Mouse (Mus musculus): ENCODE measurements around the gene Defb25.
"Not testable (repeated sequence)": the region's sequence is repeated elsewhere in the genome, so short reads cannot be mapped to it uniquely, and the experiment has no call there.

Gene Defb25

DNA sequence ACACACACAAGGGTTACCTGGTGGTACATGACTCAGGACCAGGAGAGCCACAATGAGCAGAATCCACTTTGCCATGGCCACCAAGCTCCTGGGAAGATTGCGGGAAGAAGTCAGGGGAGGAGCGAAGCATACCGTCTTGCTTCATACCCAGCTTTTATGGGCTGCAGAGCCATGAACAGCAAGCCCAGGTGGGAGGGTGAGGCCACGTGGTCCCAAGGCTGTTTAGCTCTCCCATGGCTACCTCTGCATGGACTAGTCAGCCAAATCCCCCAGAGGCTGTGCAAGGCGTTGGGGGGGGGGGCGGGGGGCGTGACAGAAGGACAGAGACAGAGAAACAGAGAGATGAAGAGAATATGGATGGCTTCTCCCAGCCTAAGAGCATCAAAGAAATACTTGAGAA is at the start of gene Defb25:
Defb25 (minus strand) TSS at position 101 of the 400 bp plus-strand sequence.
- DNase-seq (ENCODE audit: low read depth, low spot score) = no peak

DNA sequence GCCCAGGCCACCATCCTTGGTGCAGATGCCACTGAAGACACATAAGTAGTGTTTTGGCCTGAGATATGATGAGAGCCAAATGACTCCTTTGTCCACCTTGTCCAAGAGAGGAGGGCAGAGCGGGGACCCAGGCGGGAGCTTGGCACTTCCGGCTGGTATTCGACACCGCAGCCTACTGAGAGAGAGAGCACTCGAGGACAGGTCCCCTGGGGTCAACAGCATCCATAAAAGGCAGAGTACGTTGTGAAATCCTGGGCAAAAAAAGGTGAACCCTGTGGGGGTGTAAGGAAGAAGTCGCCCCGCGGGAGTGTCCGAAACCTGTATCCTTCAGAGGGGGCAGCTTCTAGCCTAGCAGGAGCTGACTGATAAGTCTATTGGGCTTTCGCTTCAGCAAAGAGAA is 49.3 kb upstream of the Defb25 start:
- no peak for DNase-seq (ENCODE audit: low read depth, low spot score)

DNA sequence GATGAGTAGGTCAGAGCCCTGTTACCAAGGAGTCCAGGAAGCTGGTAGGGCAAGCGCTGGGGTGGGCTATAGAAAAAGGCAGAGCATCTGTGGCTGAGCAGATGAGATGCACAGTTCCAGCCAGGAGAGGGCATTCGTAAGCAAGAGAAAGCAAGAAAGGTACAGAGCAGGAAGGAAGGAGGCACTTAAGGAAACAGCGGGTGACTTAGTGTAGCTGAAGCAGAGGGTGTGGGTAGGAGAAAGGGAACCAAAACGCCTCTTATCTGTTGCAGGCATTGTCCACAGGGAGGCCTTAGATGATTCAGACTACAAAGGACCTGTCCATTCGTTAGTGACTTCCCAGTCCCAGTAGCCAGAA is 48.8 kb upstream of the Defb25 start:
- peak; percentile 66 for DNase-seq (ENCODE audit: low read depth, low spot score)

DNA sequence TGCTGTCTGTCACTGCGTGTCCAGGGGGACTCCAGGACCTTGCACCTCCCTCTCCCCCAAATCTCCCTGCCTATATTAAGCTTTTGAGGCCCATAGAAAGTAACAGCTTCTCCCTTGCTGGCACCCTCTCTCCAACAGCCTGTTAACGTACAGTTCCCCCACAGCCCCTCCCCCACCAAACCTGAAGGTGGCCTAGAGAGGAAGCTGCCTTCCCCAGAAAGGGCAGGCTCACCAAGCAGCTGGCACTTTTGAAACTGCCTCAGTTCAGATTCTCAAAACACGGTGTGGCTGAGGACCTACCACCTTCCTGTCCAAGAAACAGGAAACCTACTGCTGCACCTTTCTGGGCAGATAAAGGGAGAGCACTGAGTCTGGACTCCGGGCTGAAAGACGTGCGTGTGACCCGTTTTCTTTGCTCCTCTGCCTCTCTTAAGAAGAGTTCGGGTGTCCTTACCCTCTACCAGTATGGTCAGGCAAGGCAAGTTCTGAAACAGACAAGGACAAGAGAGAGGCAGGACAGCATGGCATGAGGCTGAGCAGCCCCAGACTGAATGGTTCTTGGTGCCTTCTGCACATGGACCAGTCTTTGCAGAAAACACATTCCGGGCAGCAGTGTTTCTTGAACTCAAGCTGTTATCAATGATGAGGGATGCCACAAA is 48.3 kb upstream of the Defb25 start:
- DNase-seq (ENCODE audit: low read depth, low spot score) = no peak

DNA sequence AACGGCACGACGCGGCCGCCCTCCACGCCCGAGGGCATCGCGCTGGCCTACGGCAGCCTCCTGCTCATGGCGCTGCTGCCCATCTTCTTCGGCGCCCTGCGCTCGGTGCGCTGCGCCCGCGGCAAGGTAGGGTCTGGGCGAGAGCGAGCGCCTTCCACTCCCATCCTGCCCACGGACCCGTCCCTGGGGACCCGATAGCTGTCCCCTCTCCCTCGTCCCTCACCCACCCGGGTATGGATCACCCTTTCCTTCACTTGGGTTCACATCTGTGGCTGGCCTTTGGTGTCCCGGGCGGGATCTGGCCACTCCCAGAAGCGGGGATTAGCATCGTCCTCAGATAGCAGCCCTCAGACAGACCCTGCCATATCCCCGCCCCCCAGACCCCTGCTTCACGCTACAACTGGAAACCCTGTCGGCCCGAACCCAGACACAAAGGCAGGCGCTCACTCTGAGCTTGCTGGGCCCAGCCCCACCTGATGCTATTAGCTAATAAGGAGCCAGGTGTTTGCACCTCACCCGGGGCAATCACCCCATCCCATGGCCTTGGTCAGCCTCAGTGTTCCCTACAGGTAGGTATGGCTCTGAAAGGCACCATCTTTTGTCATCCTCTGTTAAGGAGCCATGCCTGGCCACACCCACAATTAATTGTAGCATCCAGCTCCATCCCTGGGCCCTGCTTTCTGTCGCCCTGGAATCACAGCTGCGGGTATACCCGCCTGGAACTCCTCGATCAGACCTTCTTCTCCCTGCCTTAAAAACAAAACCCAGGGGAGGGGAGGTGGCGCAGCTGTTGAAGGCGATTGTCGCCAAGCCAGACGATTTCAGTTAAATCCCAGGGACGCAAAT is 47.0 kb upstream of the Defb25 start:
- no peak for DNase-seq (ENCODE audit: low read depth, low spot score)

DNA sequence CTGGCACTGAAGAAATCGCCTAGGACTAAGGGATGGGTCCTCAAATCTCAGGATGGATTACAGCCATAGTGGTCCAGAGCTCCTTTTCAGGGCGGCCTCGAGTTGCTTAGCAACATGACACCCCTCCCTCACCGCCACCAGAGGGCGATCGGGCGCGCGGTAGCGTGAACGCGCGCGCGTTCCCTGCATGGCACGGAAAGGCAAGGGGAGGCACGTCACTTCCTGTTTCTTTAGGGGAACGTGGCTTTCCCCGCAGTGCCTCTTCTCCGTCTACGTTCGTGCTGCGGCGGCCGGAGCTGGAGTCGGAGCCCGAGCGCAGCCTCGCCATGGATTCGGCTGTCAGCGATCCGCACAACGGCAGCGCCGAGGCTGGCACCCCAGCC is 46.4 kb upstream of the Defb25 start, which contains the start of gene H13:
H13 (plus strand) TSS at position 206 of the 383 bp plus-strand sequence.
- DNase-seq (ENCODE audit: low read depth, low spot score) = peak; percentile 87

DNA sequence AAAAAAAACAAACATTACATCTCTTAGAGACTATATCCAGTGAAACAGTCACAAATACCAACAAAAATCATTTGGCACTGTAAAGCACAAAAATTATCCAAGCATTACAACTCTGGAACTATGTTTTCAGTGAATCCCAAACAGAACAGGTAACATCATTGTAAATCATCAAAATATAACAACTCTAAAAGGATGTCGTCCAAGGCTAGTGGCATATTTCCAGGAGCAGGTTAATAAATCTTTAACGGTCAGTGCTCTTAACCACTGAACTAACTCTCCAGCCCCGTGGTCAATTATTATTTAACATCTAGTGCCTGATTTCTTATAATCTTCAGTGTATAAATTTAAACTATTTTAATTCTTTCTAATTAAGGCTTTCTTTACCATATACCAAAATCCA is 43.3 kb upstream of the Defb25 start:
- not testable (repeated sequence) for DNase-seq (ENCODE audit: low read depth, low spot score)

DNA sequence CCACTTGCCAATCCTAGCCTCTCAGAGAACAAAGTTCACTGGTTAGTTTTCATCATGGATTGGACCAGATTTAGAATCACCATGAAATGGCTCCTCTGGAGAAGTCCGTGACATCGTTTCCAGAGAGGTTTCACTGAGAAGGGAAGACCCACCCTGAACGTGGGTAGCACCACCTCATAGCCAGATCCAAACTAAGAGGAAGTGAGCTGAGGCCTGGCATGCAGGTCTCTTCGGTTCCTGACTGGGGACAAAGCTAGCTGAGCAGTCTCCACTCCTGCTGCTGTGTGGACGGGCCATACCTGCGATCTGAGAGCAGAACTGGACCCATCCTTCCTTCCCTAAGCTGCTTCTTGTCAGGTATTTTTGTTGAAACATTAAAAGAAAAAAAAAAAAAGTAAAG is 38.3 kb upstream of the Defb25 start:
- no peak for DNase-seq (ENCODE audit: low read depth, low spot score)

DNA sequence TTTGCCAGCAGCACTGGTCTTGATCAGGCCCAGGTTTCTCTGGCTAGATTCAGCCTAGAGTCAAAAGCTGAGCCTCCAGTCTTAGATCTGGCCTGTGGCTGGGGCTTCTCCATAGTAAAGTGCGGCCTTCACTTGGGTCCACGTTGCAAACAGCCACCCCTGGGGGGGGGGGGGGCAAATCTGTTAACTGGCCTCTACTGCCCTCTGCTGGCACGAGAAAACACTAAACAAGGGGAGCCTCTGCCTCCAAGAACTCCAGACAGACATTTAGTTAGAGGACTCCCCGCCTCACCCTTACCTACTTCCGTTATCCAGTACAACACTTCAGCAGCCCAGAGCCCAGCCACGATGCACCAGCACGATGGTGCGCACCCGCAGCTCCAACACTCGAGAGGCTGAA is 34.5 kb upstream of the Defb25 start:
- DNase-seq (ENCODE audit: low read depth, low spot score) = no peak

DNA sequence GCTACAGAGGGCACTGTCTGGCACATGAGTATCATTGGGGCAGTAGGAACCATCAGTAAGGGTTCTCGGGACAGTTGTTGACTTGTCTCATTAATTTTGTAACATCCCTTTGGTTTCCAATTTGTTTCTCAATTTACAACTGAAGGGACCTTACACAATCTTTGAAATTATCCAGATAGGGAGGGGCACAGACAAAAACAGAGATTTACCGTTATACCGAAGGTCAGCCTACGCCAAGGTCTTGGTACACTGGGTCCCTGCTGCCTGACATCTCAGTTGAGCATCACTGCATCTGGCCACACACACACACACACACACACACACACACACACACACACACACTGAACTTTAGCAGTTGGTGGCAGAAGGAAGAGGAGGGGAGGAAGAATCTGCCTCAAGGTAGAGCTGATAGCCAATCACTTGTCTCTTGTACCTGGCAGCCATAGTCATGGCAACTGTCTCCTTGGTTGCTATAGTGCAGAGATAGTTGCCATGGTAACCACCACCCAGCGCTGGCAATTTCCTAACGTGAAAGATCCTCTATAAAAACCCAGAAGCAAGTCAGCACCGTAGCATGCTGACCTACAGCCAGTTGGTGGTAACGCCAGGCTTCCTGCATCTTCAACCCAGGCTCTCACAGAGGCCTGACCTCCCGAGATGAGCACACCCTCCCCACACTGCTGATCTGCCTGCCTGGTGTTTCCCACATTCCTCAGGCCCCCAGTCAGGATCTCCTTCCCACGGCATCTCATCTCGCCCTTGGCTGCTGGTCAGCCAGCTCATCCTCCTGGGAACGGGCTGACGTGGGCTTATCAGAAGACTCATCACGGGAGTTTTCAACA is 31.2 kb upstream of the Defb25 start:
- DNase-seq (ENCODE audit: low read depth, low spot score) = peak; percentile 93

DNA sequence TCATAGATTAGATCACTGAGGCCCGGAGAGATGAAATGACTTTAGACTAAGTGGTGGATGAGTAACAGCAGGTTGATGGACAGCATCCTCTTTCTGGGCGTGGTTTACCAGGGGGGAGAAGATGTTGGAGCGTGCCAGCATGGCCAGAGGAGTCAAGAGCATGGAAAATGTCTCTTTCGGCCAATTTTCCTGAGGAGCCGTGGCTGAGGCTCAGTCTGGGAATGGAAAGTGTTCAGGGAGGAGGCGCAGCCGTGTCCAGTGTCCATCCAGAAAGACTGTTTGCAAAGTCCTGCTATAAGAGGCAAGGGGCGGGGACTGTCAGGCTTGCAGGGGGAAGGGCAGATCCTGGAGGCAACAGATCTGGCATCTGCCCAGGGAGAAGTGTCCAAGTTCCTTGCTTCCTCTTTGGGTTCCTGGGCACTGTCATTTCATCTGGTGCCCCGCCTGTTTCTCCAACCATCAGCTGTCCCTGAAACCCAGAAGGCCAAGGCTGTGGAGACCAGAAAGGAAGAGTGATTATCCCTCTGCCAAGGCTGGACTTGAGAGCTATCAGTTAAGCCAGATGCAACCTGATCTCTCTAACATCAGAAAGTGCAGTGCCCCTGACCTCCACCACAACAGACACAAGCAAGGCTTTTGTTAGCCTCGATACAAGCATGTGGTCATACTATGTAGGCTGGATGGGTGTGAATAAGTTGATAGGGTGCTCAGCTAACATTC is 30.2 kb upstream of the Defb25 start:
- no peak for DNase-seq (ENCODE audit: low read depth, low spot score)

DNA sequence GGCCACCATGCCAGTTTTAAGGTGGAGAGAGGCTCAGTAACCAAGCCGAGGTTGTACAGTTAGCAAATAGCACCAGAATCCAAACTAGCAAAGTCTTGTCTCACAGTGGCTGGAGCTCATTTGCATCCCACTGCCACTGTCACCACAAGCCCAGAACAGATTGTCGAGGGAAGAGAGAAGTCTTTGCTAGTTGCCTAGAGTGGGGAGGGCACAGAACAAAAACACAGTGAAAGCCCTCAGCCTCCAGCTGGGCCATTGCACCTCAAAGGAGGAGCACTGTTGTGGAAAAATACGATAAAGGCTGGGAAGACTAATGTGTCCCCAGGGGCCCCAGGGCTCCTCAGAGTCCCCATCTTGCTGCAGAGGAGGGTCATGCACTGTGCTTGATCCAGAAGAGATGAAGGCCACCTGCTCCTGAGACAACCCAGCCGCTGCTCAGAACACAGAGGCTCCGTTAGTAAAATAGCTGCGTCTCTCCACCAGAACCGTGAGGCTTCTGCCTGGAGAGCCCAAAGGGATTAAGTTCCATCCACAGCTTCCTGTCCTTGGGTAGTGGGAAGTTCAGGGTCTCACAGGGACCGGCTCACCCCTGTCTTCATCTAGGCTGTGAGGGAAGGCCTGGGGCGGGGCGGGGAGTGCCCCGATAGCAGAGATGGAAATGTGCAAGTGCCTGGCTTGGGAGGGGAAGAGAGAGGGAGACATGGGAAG is 16.7 kb upstream of the Defb25 start:
- DNase-seq (ENCODE audit: low read depth, low spot score) = no peak

DNA sequence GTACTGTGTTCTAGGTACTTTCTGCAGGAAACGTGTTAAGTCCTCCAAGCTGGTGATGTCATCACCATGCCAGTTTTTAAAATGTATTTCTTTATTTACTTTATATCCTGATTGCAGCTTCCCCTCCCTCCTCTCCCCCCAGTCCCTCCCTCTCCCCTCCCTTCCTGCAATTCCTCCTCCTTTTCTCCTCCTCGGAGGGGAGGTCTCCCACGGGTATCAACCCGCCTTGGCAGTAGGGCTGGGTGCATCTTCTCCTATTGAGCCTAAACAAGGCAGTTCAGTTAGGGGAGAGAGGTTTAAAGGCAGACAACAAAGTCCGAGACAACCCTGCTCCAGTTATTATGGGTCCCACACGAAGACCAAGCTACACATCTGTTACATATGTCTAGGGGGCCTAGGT is 16.0 kb upstream of the Defb25 start:
- DNase-seq (ENCODE audit: low read depth, low spot score) = no peak

DNA sequence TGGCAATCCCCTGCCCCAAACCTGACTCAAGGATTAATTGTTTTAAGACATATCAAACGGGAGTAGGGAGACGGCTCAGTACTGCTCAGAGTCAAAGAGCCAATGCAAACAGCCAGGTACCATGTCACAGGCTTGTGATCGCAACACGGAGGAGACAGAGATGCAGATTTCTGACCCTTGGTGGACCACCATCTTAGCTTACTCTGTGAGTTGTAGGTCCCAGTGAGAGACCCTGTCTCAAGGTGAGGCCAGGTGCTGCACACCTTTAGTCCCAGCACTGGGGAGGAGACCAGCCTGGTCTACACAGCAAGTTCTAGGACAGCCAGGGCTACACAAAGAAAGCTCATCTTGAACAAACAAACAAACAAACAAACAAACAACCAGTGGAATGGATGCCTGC is 14.5 kb upstream of the Defb25 start:
- no peak for DNase-seq (ENCODE audit: low read depth, low spot score)

DNA sequence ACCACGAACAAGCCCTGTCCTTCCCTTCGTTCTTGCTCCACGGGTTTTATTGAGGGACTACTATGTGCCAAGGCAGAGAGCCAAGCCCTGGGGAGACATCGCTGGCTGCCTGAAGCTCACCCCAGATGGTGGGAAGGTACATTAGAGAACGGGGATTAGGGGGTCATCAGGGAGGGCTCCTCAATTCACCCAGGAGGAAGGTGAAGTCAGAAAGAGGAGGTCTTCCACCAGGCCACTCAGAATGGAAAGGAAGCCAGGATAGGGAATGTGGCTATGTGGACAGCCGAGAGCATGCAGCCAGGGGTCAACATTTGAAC is 14.1 kb upstream of the Defb25 start:
- DNase-seq (ENCODE audit: low read depth, low spot score) = no peak

DNA sequence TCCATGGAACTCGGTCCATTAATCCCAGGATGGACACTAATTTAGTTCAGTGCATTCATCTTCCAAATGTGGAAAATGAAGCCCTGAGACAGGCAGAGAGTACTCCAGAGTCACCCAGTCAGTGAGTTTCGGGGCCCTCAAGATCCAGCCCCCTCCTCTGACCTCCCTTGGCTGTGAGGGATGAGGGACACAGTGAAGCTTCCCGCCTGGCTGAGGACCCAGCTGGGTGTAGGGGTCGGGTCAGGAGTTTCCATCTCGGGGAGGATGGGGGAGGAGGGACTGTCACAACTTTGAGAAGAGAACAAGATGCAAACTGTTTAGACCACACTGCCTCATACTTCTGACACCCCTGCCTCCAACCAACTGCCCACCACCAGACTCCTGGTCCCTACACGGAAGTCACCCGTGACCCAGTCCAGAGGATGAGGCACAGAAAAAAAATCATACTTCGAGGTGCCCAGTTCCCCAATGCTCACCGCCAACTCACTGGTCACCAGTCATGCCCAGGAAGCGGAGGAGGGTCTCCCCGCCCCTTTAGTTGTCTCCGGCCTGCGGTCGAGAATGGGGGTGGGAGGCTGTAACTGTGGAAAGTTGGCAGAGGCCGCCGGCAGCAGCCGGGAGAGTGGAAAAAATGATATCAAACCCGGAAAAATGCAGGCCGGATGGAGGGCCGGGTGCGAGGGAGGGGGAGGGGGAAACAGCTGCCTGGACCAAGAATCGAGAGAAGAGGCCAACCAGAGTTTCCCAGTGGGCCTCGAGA is 13.6 kb upstream of the Defb25 start:
- DNase-seq (ENCODE audit: low read depth, low spot score) = no peak

DNA sequence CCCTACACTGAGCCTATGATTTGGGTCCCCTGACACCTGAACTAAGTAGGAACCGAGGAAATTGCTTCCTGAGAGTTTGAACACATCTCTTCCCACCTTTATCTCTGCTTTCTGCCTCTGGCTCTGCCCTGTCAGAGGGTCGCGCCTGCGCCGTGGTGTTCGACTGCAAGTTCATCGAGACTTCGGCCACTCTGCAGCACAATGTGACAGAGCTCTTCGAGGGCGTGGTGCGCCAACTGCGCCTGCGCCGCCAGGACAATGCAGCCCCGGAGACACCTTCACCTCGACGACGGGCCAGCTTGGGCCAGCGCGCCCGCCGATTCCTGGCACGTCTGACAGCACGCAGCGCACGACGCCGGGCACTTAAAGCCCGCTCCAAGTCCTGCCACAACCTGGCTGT is 11.5 kb upstream of the Defb25 start:
- DNase-seq (ENCODE audit: low read depth, low spot score) = no peak

DNA sequence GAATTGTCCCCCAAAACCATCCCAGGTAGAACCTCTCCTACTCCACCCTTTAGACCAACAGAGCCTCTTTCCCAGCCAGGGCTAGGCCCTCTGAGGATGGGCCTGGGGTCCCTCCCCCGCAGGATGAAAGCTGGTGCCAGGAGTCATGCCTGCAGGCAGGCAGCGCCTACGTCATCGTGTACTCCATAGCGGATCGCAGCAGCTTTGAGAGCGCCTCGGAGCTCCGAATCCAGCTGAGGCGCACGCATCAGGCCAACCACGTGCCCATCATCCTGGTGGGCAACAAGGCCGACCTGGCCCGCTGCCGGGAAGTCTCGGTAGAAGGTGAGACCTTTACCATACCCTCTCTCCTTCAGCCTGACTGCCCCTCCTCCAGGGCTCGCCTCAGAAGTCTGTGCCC is 10.5 kb upstream of the Defb25 start:
- no peak for DNase-seq (ENCODE audit: low read depth, low spot score)

DNA sequence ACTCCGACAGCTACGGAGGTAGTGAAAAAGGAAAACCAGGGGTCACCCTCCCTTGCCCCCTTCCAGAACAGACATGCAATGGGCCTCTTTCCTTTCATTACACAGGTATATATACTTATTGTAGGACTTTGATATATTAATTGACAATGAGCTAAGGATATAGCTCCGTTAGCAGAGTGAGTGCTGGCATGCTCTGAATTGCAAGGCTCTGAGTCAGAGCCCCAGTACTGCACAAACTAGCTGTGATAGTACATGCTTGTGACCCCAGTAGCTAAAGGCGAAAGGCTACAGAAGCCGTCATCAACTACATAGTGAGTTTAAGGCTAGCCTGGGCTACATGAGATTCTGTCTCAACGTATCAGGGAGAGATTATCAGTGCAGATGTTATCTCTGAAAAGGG is 7.1 kb upstream of the Defb25 start:
- DNase-seq (ENCODE audit: low read depth, low spot score) = no peak

DNA sequence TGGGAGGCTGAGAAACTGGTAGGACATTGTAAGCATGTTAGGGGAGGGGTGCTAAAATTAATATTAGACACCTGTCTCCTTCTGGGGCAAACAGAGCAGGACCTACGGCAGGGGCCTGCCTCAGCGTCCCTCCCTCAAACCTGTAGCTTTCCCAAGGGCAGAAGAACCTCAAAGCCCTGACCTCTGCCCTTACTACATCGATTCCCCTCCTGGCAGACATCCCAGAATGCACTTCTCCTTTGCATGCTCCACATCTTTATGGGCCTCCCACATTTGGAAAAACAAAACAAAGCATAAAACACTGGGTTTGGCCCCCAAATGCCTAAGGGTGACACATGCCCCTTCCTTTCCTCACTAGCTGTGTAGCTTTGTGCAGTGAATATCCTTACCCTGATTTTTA is 6.4 kb upstream of the Defb25 start:
- no peak for DNase-seq (ENCODE audit: low read depth, low spot score)

DNA sequence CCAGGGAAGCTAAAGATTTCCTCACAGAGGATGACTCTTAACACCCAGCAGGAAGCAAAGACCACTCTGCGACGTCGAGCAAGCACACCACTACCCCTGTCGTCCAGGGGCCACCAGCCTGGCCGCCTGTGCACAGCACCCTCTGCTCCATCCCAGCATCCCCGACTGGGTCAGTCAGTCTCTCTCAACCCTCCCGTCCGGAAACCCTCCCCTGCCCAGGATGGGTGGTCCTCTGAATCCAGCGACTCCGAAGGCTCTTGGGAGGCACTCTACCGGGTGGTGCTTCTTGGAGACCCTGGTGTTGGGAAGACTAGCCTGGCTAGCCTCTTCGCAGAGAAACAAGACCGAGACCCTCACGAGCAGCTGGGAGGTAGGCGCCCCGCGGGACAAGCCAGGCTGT is 5.2 kb upstream of the Defb25 start:
- DNase-seq (ENCODE audit: low read depth, low spot score) = no peak

All from telencephalon, adult 2 months (tissue).